Comparison of ENCODE assay signal across 10 mouse cellular contexts in genomic region chr7:63667986-63668741, GRCm38 (mm10).
DNase-seq lines count a peak whose midpoint lies in the region; ATAC-seq and TF ChIP-seq lines count a peak whose summit lies in the region.
"Had no signal": no experiment of that assay in that cellular context is flagged by ENCODE, and none has a peak within 500 bp of the region (broad histone marks: within the 10 kb centered on the region; RNA-seq: fewer than 3 reads in every experiment).

No protein-coding gene starts in this region.

- no peaks in the 10 kb centered on the region for H3K9me3 ChIP-seq in limb, embryonic 12.5 days
- H3K9me3 ChIP-seq in limb, embryonic 10.5 days (replicated peaks) = no peaks in the 10 kb centered on the region
- no peaks in the 10 kb centered on the region for H3K9me3 ChIP-seq in limb, embryonic 13.5 days

- 52% methylated on average over 15 of the region's 15 CpGs for WGBS in cerebellum, adult 2 months
- 55% methylated on average over 15 of the region's 15 CpGs for WGBS in limb, embryonic 12.5 days
- 89% methylated on average over 15 of the region's 15 CpGs for WGBS in limb, embryonic 10.5 days
- 37% methylated on average over 15 of the region's 15 CpGs for WGBS in limb, embryonic 13.5 days

- H3K27ac ChIP-seq in cerebellum, adult 2 months (ENCODE audit: insufficient read depth, low read length) = no peak overlapping the region
- no peak overlapping the region for H3K27ac ChIP-seq in limb, embryonic 12.5 days
- no peak overlapping the region for H3K27ac ChIP-seq in limb, embryonic 10.5 days
- no peak overlapping the region for H3K27ac ChIP-seq in limb, embryonic 13.5 days

- TF ChIP-seq POLR2A in cerebellum, adult 2 months (IDR thresholded peaks at IDR 0.05; ENCODE audit: borderline replicate concordance, insufficient read depth, low read length) = no peak

- no peak overlapping the region for H3K4me3 ChIP-seq in cerebellum, adult 2 months (replicated peaks; ENCODE audit: insufficient read depth, low read depth, low read length)
- H3K4me3 ChIP-seq in limb, embryonic 12.5 days (replicated peaks) = no peak overlapping the region
- H3K4me3 ChIP-seq in limb, embryonic 10.5 days = no peak overlapping the region
- H3K4me3 ChIP-seq in limb, embryonic 13.5 days = no peak overlapping the region

- peak; percentile 48; the same call in 1 of the 2 replicates for ATAC-seq in limb, embryonic 12.5 days (ENCODE audit: insufficient number of reproducible peaks, insufficient read depth, low FRiP score, low TSS enrichment, low read depth)
- ATAC-seq in limb, embryonic 13.5 days (ENCODE audit: low FRiP score, low read depth) = peak; percentile 68
- ATAC-seq: Patski had no signal

- H3K27me3 ChIP-seq in cerebellum, adult 2 months (ENCODE audit: control insufficient read depth, insufficient read depth, low read length) = no peaks in the 10 kb centered on the region
- H3K27me3 ChIP-seq in limb, embryonic 12.5 days = 0 out of 2 replicates have a peak, but pooled peaks cover 2% of the 10 kb centered on the region
- H3K27me3 ChIP-seq in limb, embryonic 10.5 days (ENCODE audit: low read depth, poor library complexity, severe bottlenecking) = no peaks in the 10 kb centered on the region
- H3K27me3 ChIP-seq in limb, embryonic 13.5 days = peaks cover 10% of the 10 kb centered on the region

- H3K4me2 ChIP-seq in limb, embryonic 12.5 days = 0 out of 2 replicates have a peak overlapping the region, but pooled peaks have one; percentile 1
- H3K4me2 ChIP-seq in limb, embryonic 13.5 days (replicated peaks) = peak overlapping the region; percentile 27

- intact Hi-C loops in heart, postnatal 10 days (cut with DNase I) = no loop called here

- H3K36me3 ChIP-seq in limb, embryonic 12.5 days = no peaks in the 10 kb centered on the region
- no peaks in the 10 kb centered on the region for H3K36me3 ChIP-seq in limb, embryonic 10.5 days
- no peaks in the 10 kb centered on the region for H3K36me3 ChIP-seq in limb, embryonic 13.5 days

- H3K4me1 ChIP-seq in cerebellum, adult 2 months (ENCODE audit: control insufficient read depth, insufficient read depth, low read length) = peaks cover 6% of the 10 kb centered on the region; the same call in 1 of the 2 replicates
- peaks cover 14% of the 10 kb centered on the region for H3K4me1 ChIP-seq in limb, embryonic 12.5 days (replicated peaks)
- H3K4me1 ChIP-seq in limb, embryonic 10.5 days = no peaks in the 10 kb centered on the region
- H3K4me1 ChIP-seq in limb, embryonic 13.5 days = peaks cover 14% of the 10 kb centered on the region

- DNase-seq in cerebellum, postnatal 10 days = peak; percentile 36 to 43
- DNase-seq in cerebellum, adult 2 months = no peak
- no peak for DNase-seq in limb, embryonic 10.5 days (ENCODE audit: low spot score)
- DNase-seq in right cerebral cortex, postnatal 25 days = peak; percentile 54
- no peak for DNase-seq in thymus, postnatal 0 days (ENCODE audit: low spot score)
- DNase-seq in heart, postnatal 10 days = no peak
- DNase-seq: kidney, postnatal 36 days had no signal

- no peak for TF ChIP-seq CTCF in cerebellum, adult 2 months (IDR thresholded peaks at IDR 0.05; ENCODE audit: borderline replicate concordance, insufficient read depth, low read depth, low read length)

- no peak overlapping the region for H3K9ac ChIP-seq in limb, embryonic 12.5 days (replicated peaks)
- H3K9ac ChIP-seq in limb, embryonic 13.5 days = peak overlapping the region; percentile 48

Comparison
In these comparisons a context has a peak if more than half of its experiments do, and no peak if none do; other contexts are left out.
1. DNase-seq: peak in cerebellum, postnatal 10 days (2 of 2) and right cerebral cortex, postnatal 25 days (single experiment); none in cerebellum, adult 2 months (0 of 2), limb, embryonic 10.5 days (single experiment), thymus, postnatal 0 days (single experiment) and heart, postnatal 10 days (0 of 2).